Mouse (Mus musculus) neutrophil, adult 5-6 weeks (primary cell): ENCODE data around the gene Asf1b. TPM values are rescaled to one million over a fixed set of nuclear protein-coding genes. Genes with fewer than 3 reads are reported as not detected.
A peak's percentile ranks its signal among the peaks of the same experiment; 100 is the strongest.

Experiments
- ATAC-seq: fragments of 151-379, 151-347 bp; 2 replicates; pipeline ENCODE4 v1.8.0; 2017; ENCODE audit warnings: mild to moderate bottlenecking, moderate TSS enrichment; ENCODE audit not compliant: insufficient number of reproducible peaks, poor library complexity, low FRiP score, severe bottlenecking; ENCODE audit errors: extremely low read depth
- total RNA-seq: library from RNA; stranded (forward); fragments of 200-1000 nt; gene quantifications from 2 replicates; pipeline ENCODE4 v1.2.3, GENCODE M21; 2017

Asf1b gene
- total RNA-seq, 1 experiment from 2014 or later: 0.70 TPM

DNA sequence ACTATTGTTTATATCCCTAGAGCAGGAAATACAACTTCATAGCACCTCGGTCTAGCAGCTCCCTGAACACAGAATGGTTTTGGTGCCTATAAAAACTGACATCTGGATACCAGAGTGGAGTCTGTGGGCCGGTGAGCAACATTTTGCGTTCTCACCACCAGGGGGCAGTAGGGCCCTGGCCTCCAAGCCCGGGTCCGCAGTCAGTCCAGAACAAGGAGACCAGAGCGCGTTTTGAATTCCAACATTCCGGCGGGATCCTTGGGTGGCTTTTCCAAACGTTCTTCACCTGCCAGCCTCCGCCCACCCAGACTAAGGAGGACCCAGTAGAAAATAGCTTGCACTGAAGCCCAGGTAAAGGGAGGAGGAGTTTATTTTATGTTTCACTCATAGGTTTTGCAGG, 54.6 kb downstream of the Asf1b start:
- peak; percentile 75 for ATAC-seq

DNA sequence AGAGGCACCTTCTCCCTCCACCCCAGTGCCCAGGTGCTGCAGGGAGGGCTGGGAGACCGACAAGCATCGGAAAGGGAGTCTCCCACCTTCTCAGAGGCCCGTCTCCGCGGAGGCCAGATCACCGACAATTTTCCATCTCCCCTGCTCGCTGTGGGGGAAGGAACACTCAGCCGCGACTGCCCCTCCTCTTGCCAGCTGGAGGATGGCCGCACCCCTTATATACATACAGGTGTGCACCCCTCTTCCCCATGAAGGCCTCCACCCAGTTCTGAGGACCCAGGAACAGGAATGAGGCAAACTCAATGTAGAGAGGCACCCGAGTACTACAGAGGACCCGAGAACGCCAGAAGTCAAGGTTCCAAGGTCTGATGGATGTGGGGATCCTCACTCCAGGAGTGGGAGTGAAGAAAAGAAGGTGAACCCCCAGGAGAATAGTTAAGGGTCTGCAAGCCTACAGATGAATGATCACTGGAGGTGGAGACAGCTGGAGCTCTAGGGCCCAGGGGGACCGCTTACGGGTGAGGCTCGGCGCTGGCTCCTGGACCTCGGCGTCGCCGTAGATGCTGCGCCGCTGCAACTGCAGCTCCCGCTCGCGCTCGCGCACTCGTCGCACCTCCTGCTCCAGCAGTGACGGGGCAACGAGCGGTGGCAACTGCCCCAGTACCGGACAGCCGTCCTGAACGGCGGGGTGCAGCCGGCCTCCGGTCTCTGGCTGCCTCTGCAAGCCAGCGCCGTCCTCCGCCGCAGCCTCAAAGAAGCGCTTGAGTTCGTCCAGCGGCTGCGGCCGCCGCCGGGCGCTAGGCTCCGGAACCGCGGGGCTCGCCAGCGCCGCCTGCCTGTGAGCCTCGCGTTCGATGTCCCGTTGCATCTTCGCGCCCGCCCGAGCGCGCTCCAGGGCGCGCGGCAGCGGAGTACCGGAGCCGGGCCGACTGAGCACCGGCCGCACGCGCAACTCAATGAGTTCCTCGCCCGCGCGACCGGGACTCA, 55.6 kb downstream of the Asf1b start:
- peak; percentile 55 for ATAC-seq

DNA sequence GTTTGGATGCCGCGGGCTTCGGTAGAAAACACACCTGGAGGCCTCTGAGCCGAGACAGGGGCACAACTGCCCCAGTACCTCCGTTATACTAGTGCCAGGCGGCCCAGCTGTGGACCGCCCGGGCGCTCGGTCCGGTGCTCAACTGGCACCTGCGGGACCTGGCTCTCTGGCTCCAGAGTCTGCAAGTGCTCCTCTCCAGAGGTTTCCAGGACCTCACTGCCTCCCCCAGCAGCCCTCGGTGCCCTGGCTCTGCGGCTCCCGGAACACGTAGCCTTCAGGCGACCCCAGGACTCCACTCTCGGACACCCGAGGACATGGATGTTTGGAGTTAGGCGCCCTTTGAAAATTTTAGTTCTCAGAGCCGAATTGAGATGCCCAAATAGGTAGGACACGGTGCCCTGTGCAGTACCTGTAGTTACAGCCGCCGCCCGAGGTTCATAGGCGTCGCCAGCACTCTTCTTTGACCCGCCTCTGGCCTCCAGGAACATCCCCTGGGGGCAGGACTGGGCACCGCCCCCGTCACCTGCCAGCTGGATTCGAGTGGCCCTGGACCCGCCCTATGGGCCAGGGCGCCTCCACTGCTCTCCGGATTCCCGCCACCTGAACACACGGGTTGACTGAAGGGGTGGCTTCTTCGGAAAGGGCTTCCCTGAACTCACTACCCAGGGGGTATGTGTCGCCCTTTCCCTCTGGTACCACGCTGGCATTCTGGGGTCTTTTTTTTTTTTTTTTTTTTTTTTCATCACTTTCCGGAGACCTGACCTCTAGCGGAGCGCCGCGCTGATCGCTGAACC, 56.6 kb downstream of the Asf1b start, which contains the start of gene 2210011C24Rik:
TSS of gene 2210011C24Rik (minus strand) at position 467 of the 794 bp plus-strand sequence.
- 0 out of 2 replicates have a peak, but pooled peaks have one; percentile 7 for ATAC-seq

DNA sequence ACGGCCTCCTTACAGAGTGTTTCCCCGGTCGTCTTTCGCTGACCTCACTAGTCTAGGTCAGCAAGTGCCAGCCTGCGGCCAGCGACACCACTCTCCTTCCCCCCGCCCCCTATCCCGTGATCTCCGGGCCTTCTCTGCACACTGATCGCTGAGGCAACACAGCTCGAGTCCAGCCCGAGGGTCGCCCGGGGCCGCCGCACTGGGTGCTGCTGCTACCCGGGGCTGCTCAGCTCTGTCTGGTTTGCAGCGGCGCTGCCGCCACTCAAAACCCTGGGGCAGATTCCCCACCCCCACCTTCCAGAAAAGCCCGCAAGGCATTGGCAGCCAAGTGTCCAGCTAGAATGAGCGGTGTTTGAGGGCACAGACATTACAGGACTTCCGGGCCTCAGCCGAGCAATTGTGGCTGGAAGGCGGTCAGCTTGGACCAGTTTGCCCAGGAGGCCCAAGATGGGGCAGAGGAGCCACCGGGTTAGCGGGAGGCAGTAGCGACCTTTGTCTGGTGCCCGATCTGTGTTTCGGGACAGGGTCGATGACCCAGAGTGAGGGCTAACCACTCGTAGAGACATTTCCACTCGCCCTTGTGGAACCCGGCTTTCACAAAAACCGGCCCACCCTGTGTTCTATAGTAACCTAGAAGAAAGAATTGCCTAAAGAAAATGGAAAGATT, 57.3 kb downstream of the Asf1b start:
- no peak for ATAC-seq

DNA sequence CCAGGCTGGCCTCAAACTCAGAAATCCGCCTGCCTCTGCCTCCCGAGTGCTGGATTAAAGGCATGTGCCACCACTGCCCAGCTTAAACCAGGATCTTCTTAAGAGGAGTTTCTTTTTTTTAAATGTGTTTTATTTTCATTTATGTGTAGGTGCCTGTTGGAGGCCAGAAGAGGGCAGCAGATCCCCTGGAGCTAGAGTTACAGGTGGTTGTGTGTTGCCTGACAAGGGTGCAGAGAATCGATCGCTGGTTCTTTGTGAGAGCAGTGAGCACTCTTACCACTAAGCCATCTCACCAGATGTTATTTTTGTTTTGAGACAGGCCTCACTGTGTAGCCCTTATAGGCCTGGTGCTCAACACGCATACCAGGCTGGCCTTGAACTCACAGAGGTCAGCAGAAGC, 60.5 kb downstream of the Asf1b start:
- ATAC-seq: no peak

DNA sequence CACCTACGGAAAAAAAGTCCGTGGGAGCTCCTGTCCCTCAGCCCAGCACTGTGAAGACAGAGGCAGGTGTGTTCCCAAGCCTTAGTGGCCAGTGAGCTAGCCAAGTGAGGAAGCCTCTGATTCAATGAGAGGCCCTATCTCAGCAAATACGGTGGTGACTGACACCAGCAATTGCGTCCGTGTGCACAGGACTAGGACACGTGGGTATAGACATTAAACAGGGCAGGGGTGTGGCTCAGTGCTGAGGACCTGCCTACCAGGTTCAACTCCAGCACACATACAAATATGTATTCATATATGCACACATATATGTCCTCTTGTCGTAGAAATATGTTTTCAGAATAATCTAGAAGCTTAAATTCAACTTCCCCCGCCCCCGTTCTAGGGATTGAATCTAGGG, 64.4 kb downstream of the Asf1b start:
- ATAC-seq: no peak

Other genes with a start within 250 kb of the Asf1b start
- 47.5 and 56.8 TPM in 2 replicates for gene Ddx39, start 240.3 kb upstream of the Asf1b start, total RNA-seq
- 1,105 and 1,130 TPM in 2 replicates for gene Adgre5, start 214.2 kb upstream of the Asf1b start, total RNA-seq
- gene Adgrl1, start 55.4 kb upstream of the Asf1b start, total RNA-seq: 2.8 and 5.5 TPM in 2 replicates
- 0.93 and 1.7 TPM in 2 replicates for gene Gm10644, start 302 bp upstream of the Asf1b start, total RNA-seq
- gene Prkaca, start 17.5 kb downstream of the Asf1b start, total RNA-seq: 13.4 and 17.1 TPM in 2 replicates
- 42.8 and 44.8 TPM in 2 replicates for gene Samd1, start 42.2 kb downstream of the Asf1b start, total RNA-seq
- gene 1700067K01Rik, start 46.0 kb downstream of the Asf1b start, total RNA-seq: 0.86 and 2.4 TPM in 2 replicates
- not detected in 2 replicates for gene 2210011C24Rik, start 56.7 kb downstream of the Asf1b start, total RNA-seq
- 0.25 and 0.35 TPM in 2 replicates for gene Palm3, start 66.0 kb downstream of the Asf1b start, total RNA-seq
- gene Il27ra, start 87.1 kb downstream of the Asf1b start, total RNA-seq: 47.3 and 47.8 TPM in 2 replicates
- not detected in 2 replicates for gene Rln3, start 89.5 kb downstream of the Asf1b start, total RNA-seq
- gene Gm10643, start 109.6 kb downstream of the Asf1b start, total RNA-seq: 12.3 and 12.5 TPM in 2 replicates
- gene Rfx1, start 111.3 kb downstream of the Asf1b start, total RNA-seq: 35.2 and 37.9 TPM in 2 replicates
- gene Dcaf15, start 149.3 kb downstream of the Asf1b start, total RNA-seq: 18.7 and 20.5 TPM in 2 replicates
- gene Podnl1, start 170.5 kb downstream of the Asf1b start, total RNA-seq: 0.61 and 1.3 TPM in 2 replicates
- gene Cc2d1a, start 192.4 kb downstream of the Asf1b start, total RNA-seq: 15.7 and 17.7 TPM in 2 replicates
- gene 4930432K21Rik, start 192.5 kb downstream of the Asf1b start, total RNA-seq: 0.93 and 2.7 TPM in 2 replicates
- not detected in 2 replicates for gene Nanos3, start 229.7 kb downstream of the Asf1b start, total RNA-seq